Mouse (Mus musculus) heart, adult 2 months (tissue): ENCODE results near the gene Ptpru.

Experiments used
- CTCF ChIP-seq: fragments of 200-600 bp; IDR thresholded peaks from 2 replicates; pipeline ENCODE4 v1.8.1; 2022; ENCODE audit warnings: antibody characterized with exemption, mild to moderate bottlenecking, moderate library complexity
- EP300 ChIP-seq: fragments of 200-500 bp; IDR thresholded peaks from 2 replicates; pipeline ENCODE4 v1.6.1; 2011; ENCODE audit warnings: low read depth, low read length, control low read depth; ENCODE audit not compliant: insufficient read depth
- POLR2A ChIP-seq: fragments of 200-500 bp; IDR thresholded peaks from 2 replicates; pipeline ENCODE4 v1.6.1; 2011; ENCODE audit warnings: mild to moderate bottlenecking, low read depth, low read length, control low read depth; ENCODE audit not compliant: insufficient read depth

GRCm38 (mm10) chr4:131875242-131875641 is 37.2 kb upstream of the Ptpru start:
- TF ChIP-seq POLR2A (no peak), CTCF (no peak), EP300 (no peak)
